Comparison of ENCODE assay signal across 8 mouse cellular contexts in genomic region chrX:9200380-9200917, GRCm38 (mm10). TPM values are rescaled to one million over a fixed set of nuclear protein-coding genes. Genes with fewer than 3 reads are reported as not detected.
DNase-seq lines count a peak whose midpoint lies in the region; ATAC-seq and TF ChIP-seq lines count a peak whose summit lies in the region.

No protein-coding gene starts in this region.

- peak; percentile 72 for ATAC-seq in CD4-positive, CD25-positive, alpha-beta regulatory T cell, adult 4 months
- peak; percentile 82 for ATAC-seq in heart, postnatal 0 days (ENCODE audit: insufficient read depth, low read depth)

- peak; percentile 26; the same call in 1 of the 2 replicates for TF ChIP-seq CTCF in heart, postnatal 0 days (IDR thresholded peaks at IDR 0.05; ENCODE audit: low read depth)

- H3K27ac ChIP-seq in heart, postnatal 0 days (ENCODE audit: low read depth): peak overlapping the region; percentile 30; the same call in 1 of the 2 replicates

- no peak for TF ChIP-seq EP300 in heart, postnatal 0 days (IDR thresholded peaks at IDR 0.05; ENCODE audit: low read depth)

- peak overlapping the region; percentile 55 for H3K4me3 ChIP-seq in heart, postnatal 0 days (ENCODE audit: low read depth, low read length)

- peak; percentile 39 for DNase-seq in adrenal gland, adult 2 months
- DNase-seq in embryo, embryonic 9.5 days (ENCODE audit: extremely low spot score): peak; percentile 33
- peak; percentile 45 for DNase-seq in heart, postnatal 0 days (ENCODE audit: low spot score)
- peak; percentile 45 to 59 for DNase-seq in kidney, postnatal 25 days
- DNase-seq in mesoderm, embryonic 11.5 days (ENCODE audit: low read depth, low spot score): peak; percentile 38
- peak; percentile 58 for DNase-seq in splenic B cell, adult 2 months (ENCODE audit: low read depth, low spot score)
- no peak for DNase-seq in layer of hippocampus, adult 9-11 months

- H3K27me3 ChIP-seq in heart, postnatal 0 days (ENCODE audit: control insufficient read depth, insufficient read depth, low read length): no peaks in the 10 kb centered on the region
- no peaks in the 10 kb centered on the region for H3K27me3 ChIP-seq in splenic B cell, adult 2 months (ENCODE audit: control insufficient read depth, insufficient read depth, low read length, poor library complexity, severe bottlenecking)

- no peaks in the 10 kb centered on the region for H3K9me3 ChIP-seq in heart, postnatal 0 days (replicated peaks; ENCODE audit: control insufficient read depth, low read length)

- H3K4me1 ChIP-seq in heart, postnatal 0 days (ENCODE audit: control insufficient read depth, insufficient read depth): no peaks in the 10 kb centered on the region

- 7% methylated on average over 48 of the region's 72 CpGs for WGBS in heart, postnatal 0 days

- H3K36me3 ChIP-seq in heart, postnatal 0 days (replicated peaks; ENCODE audit: control insufficient read depth, insufficient read depth, low read length): no peaks in the 10 kb centered on the region
- H3K36me3 ChIP-seq in splenic B cell, adult 2 months (ENCODE audit: control insufficient read depth, insufficient read depth, low read length, poor library complexity, severe bottlenecking): no peaks in the 10 kb centered on the region

- peak overlapping the region; percentile 59 for H3K9ac ChIP-seq in heart, postnatal 0 days (replicated peaks; ENCODE audit: low read depth, low read length)

- peak overlapping the region; percentile 77 for H3K4me2 ChIP-seq in heart, postnatal 0 days (ENCODE audit: low read depth, low read length)

RNA-seq across cellular contexts. Expression of gene Lancl3, which starts 0.7 kb away (rescaled TPM):
- under 1 TPM; 0.39 to 0.85 TPM for polyA plus RNA-seq in CD4-positive, CD25-positive, alpha-beta regulatory T cell, adult 4 months (2017; shearing (Covaris generic))
- total RNA-seq in adrenal gland, adult 2 months (2021): 1 to 10 TPM; 2.4 TPM
- 1.9 and 2.1 TPM in 2 replicates for polyA plus RNA-seq in adrenal gland, adult 2 months (2012; rRNA removed)
- 5.2 and 6.1 TPM in 2 replicates for total RNA-seq in heart, postnatal 0 days (2014; rRNA removed; ENCODE audit: low replicate concordance)
- polyA plus RNA-seq in heart, postnatal 0 days (2015; fragmentation: Nextera tagmentation; extraction: Ambion mirVana): 1.5 and 2.0 TPM in 2 replicates

RNA-seq across cellular contexts. Expression of gene Gm14862, which starts 56.2 kb away (rescaled TPM):
- polyA plus RNA-seq in CD4-positive, CD25-positive, alpha-beta regulatory T cell, adult 4 months (2017; shearing (Covaris generic)): 1 to 10 TPM in 1 of 2 experiments, under 1 TPM in 1; 0.38 to 1.2 TPM
- not detected for total RNA-seq in adrenal gland, adult 2 months (2021)
- polyA plus RNA-seq in adrenal gland, adult 2 months (2012; rRNA removed): not detected in 2 replicates
- not detected in 2 replicates for total RNA-seq in heart, postnatal 0 days (2014; rRNA removed; ENCODE audit: low replicate concordance)
- polyA plus RNA-seq in heart, postnatal 0 days (2015; fragmentation: Nextera tagmentation; extraction: Ambion mirVana): not detected in 2 replicates
